Mouse (Mus musculus): ENCODE data around the gene Efcab6.
"Not testable (repeated sequence)": the region's sequence is repeated elsewhere in the genome, so short reads cannot be mapped to it uniquely, and the experiment has no call there.

Gene Efcab6

DNA sequence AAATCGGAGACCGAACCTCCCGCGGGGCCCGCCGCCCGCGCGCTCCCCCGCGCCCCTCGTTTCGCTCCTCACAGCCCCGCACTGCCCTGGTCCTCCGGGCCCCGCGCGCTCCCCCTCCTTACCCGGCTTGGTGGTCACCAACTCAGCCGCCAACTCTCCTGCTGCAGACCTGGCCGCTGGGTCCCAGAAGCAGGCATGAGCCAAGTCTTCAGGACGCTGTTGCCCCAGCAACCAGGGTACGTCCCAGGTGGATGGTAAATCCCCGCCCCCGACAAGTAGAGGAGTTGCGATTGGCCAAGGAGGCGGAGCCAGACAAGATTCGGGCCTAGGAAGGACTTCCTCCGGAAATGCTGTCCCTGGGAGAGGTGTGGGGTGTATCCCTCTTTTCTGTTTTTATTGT, at the start of gene Efcab6:
Gene Efcab6 (minus strand): TSS at position 240 of the 400 bp plus-strand sequence.
- DNase-seq (ENCODE audit: low spot score), result peak; percentile 79

DNA sequence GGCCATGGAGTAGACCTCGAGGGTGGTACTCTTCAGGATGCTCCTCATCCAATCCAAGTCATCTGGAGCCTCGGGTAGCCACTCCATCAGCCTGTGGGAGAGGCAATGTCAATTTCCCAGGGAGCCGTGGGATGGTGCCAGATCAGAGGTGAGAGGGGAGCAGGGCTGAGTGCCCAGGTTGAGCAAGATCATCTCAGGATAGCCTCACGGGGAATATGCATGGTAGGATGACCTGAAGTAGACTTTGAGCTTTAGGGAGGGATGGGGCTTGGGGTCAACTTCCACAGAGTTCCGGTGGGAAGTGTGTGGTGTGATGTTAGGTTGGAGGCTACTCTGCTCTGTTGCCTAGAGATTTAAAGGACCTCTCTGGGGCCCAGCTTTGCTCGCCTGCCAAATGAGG, 48.7 kb upstream of the Efcab6 start:
- no peak for DNase-seq (ENCODE audit: low spot score)

GRCm38 (mm10) chr15:84108899-84109298, 43.7 kb upstream of the Efcab6 start:
- DNase-seq (ENCODE audit: low spot score), result no peak

DNA sequence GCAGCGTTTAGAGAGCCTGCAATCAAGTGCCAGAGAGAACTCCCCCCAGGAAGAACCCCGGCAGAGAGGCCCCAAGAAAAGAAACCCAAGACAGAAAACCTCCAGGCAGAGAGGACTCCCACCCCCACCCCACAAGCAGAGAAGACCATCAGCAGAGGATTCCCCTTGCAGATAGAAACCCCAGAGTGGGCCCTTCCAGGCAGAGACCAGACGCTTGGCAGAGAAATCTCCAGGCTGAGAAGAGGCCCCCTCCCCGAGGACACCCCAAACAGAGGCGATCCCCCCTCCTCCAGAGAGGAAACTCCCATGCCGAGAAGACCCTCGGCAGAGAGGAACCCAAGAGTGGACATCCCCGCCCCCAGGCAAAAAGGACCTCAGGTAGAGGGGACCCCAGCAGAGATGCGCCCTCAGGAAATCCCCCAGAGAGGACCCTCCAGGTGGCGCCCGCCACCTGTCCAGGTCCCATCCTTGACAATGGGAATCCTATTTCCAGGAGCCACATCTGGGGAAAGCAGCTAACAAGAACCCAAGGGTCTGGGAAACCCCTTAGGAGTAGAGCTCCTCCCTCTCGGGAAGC, 40.8 kb upstream of the Efcab6 start:
- DNase-seq (ENCODE audit: low spot score), result no peak

- DNase-seq (ENCODE audit: low spot score), result peak; percentile 21
Observed at GRCm38 (mm10) chr15:84105105-84105923, 40.1 kb upstream of the Efcab6 start, which contains the start of gene Sult4a1. TSS of gene Sult4a1 (minus strand) at chr15:84105754.

- DNase-seq (ENCODE audit: low spot score), result no peak
Observed at GRCm38 (mm10) chr15:84104626-84105025, 39.4 kb upstream of the Efcab6 start.

GRCm38 (mm10) chr15:84097536-84097935, 32.4 kb upstream of the Efcab6 start:
- not testable (repeated sequence) for DNase-seq (ENCODE audit: low spot score)

GRCm38 (mm10) chr15:84096051-84096450, 30.9 kb upstream of the Efcab6 start:
- DNase-seq (ENCODE audit: low spot score), result no peak

- DNase-seq (ENCODE audit: low spot score), result no peak
Observed at GRCm38 (mm10) chr15:84094921-84095320, 29.7 kb upstream of the Efcab6 start.

DNA sequence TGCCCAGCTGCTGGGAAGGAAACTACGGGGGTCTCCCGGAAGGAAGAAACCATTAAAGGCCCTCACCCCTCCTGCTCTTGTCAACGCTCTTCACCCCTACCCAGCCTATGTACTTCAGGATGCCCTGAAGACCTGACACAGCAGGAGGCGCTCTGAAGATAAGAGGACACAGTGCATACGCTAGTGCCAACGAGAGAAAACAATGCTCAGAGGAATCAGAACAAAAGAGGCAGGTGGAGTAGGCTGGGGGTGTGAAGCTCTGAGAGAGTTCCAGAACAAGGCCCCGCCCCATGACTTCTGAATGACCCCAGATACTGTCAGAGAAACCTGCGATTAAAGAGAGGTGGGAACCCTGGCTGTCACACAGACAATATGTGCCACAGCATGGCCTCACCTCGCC, 21.6 kb upstream of the Efcab6 start:
- no peak for DNase-seq (ENCODE audit: low spot score)

GRCm38 (mm10) chr15:84086364-84086763, 21.2 kb upstream of the Efcab6 start:
- DNase-seq (ENCODE audit: low spot score), result no peak

DNA sequence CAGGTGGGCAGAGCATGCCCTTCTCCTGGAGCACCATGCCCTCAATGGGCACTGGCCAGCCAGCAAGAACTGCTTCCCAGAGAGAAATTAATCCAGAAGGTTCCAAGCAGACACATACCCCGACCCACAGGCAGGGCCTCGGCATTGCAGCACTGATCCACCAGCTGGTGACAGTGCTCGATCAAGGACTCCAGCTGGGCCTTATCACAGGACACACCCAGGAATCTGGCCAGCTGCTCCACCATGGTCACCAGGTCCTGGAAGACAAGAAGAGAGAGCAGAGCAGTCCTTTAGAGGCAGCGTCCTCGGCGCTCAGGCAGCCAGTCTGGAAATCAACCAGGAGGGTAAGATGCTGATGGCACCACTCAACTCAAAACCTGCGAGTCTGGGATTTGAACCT, 14.9 kb upstream of the Efcab6 start:
- no peak for DNase-seq (ENCODE audit: low spot score)

GRCm38 (mm10) chr15:84079519-84079918, 14.3 kb upstream of the Efcab6 start:
- no peak for DNase-seq (ENCODE audit: low spot score)

DNA sequence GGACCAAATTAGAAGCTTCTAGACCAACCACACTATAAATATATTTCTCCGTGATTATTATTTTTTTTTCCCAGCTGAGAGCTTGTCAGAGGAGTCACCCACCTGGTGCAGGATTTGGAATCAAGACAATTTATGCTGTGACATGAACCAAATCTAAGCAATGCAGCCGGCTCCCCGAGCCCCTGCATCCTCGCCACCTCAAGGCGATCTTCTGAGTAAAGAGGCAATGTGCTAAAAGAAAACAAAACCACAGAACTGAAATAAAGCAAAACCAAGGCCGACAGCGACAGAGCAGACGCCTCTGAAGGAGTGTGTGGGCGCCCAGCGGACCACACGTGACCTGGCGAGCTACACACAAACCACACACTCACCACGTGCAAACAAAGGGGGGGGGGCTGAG, 13.5 kb upstream of the Efcab6 start:
- DNase-seq (ENCODE audit: low spot score), result no peak

- DNase-seq (ENCODE audit: low spot score), result no peak
Observed at GRCm38 (mm10) chr15:84077151-84077550, 12.0 kb upstream of the Efcab6 start.

- peak; percentile 50 for DNase-seq (ENCODE audit: low spot score)
Observed at GRCm38 (mm10) chr15:84074705-84075185, 9.6 kb upstream of the Efcab6 start.

DNA sequence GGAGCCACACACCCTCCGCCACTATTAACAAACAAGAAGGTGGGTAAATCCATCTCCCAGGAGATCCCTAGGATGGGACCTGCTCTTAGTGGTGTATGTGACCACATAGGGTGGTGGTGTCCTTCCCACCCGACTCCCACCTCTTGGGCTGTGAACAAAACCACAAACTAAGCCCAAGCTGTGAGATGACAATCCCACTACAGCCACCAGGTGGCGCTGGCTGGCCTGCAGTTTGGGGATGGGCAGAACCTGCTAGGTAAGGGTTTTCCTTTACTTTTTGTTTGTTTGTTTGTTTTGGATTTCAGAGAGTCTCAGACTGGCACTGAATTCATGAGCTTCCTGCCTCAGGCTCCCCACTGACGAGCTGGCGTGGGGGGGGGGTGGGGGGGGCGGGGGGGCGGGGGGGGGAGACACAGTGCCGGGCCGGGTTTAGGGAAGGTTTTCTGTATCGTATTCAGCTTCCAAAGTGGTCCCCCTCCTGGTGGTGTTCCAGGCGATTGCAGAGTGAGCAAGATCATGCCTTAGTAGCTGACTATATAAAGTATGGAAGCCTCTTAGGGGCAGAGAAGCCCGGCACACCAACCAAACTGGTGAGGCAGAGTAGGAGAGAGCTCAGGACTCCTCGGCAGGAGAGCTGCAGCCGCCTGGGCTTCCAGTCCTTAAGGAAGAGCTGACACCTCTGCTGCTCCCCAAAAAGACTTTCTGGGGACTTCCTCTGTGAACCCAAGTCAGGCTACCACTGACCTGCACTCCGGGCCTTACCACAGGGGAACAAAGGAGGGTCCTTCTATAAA, 8.9 kb upstream of the Efcab6 start:
- peak; percentile 50 for DNase-seq (ENCODE audit: low spot score)

- DNase-seq (ENCODE audit: low spot score), result no peak
Observed at GRCm38 (mm10) chr15:84073058-84073457, 7.9 kb upstream of the Efcab6 start.

GRCm38 (mm10) chr15:84072226-84072625, 7.0 kb upstream of the Efcab6 start:
- DNase-seq (ENCODE audit: low spot score), result no peak

- DNase-seq (ENCODE audit: low spot score), result no peak
Observed at GRCm38 (mm10) chr15:84070116-84070676, 5.0 kb upstream of the Efcab6 start.

DNA sequence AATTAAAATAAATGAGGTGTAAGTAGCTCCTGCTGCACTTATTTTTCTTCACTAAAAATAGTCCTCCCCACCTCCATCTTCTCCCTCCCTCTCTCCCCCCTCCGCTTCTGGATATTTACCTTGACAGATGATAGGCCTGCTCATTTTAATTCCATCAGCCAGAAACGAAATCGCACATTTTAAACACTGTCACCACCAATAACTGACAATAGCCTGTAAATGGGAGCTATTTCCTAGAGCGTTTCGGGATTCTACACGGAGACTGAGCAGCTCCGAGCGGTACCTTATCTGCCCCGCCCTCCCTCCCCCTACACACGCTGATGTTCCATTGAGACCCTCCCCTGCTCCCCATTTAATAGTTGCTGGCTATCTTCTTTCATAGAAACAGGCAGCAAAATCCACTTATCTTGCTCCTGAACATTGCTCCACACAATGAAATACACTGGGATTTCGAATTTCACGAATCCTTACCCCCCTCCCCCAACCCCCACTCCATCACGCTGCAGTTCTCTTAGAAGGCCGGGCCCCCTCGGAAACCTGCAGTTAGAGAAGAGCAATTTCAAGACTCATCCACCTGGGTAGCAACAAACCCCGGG, 4.4 kb upstream of the Efcab6 start:
- no peak for DNase-seq (ENCODE audit: low spot score)

DNA sequence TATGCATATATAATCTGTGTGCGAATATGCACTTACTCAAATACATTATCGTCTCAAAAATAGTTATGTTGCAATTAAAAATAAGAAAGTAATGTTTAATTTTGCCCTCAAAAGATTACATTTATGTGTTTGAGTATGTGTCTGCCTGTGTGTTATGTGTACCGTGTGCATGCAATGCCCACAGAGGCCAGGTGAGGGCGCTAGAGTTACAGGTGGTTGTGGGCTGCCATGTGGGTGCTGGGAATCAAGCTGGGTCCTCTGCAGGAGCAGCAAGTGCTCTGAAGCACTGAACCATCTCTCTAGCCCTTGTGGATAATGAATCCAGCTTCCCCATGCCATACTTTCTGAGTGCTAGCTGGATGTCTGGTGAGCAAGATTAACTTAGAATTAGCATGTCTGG, 522 bp upstream of the Efcab6 start:
- DNase-seq (ENCODE audit: low spot score), result peak; percentile 42
